Mouse (Mus musculus): ENCODE data around the gene Rom1.
"Not testable (repeated sequence)": the region's sequence is repeated elsewhere in the genome, so short reads cannot be mapped to it uniquely, and the experiment has no call there.

Rom1 gene

DNA sequence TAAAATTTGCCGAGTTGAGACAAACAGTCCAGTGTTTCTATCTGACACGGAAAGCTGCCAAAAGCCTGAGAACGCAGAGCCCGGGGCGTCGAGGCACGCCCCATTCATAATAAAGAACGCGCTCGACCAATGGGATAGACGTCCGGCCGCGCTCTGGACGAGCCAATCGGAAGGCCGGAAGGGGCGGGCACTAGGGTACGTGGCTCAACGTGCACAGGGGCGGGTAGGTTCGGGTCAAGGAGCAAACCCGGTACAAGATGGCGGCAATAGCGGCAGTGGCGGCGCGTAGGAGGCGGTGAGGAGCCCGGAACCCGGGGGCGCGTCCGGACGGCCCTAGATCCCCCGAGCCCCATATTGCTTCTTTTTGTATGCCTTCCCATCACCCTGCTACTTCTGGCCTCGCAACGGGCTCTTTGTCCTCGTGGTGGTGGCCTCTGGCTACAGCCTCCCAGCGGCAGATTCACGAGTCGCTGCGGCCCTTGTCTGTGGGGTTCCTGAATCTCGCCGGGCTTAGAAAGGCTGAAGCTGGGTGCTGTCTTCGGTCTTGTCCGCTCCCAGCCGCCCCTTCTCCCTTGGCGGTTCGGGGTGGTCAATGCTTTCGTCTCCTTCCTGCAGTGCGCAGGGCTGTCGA lies 31.2 kb downstream of the Rom1 start, which contains the start of gene Ganab:
TSS of gene Ganab (plus strand) at position 207 of the 631 bp plus-strand sequence.
- peak; percentile 96 for DNase-seq (ENCODE audit: low read depth)

DNA sequence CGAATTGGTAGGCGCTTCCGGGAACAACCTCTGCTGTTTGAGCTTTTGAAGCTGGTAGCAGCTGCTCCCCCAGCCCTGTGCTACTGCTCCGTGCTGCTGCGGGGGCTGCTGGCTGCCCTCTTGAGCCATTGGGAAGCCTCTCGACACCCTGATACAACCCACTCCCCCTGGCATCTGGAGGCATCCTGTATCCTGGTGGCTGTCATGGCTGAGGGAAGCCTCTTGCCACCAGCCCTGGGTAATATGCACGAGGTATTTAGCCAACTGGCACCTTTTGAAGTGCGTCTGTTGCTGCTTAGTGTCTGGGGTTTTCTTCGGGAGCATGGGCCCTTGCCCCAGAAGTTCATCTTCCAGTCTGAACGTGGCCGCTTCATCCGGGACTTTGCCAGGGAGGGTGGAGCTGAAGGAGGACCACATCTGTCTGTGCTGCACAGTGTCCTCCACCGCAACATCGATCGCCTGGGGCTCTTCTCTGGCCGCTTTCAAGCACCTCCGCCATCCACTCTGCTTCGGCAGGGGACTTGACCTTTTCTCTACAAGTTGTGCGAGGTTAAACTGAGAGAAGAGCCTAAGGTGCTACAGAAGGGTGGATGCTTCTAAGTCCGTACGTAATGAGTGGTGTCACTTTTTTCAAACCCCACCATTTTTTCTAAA lies 31.8 kb downstream of the Rom1 start:
- DNase-seq (ENCODE audit: low read depth), result not testable (repeated sequence)

DNA sequence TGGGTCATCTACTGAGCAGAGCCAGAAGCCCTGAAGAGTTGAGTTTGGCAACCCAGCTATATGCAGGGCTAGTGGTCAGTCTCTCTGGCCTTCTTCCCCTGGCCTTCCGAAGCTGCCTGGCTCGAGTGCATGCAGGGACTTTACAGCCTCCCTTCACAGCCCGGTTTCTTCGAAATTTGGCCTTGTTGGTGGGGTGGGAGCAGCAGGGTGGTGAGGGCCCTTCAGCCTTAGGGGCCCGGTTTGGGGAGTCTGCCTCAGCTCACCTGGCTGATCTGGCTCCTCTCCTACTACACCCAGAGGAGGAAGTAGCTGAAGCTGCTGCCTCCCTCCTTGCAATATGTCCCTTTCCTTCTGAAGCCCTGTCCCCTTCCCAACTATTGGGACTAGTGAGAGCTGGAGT lies 32.9 kb downstream of the Rom1 start:
- DNase-seq (ENCODE audit: low read depth), result not testable (repeated sequence)

DNA sequence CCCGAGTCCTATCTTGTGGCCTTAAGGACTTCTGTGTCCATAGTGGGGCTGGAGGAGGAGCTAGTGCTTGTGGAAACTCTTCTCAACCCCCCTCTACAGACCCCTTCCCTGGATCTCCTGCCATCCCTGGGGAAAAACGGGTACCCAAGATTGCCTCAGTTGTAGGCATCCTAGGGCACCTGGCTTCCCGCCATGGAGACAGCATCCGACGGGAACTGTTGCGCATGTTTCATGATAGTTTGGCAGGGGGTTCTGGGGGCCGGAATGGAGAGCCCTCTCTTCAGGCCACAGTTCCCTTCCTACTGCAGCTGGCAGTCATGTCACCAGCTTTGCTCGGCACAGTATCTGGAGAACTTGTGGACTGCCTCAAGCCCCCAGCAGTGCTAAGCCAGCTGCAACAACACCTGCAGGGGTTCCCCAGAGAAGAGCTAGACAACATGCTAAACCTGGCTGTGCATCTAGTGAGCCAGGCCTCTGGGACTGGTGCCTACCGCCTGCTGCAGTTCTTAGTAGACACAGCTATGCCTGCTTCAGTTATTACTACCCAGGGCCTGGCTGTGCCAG lies 33.7 kb downstream of the Rom1 start:
- DNase-seq (ENCODE audit: low read depth), result no peak

DNA sequence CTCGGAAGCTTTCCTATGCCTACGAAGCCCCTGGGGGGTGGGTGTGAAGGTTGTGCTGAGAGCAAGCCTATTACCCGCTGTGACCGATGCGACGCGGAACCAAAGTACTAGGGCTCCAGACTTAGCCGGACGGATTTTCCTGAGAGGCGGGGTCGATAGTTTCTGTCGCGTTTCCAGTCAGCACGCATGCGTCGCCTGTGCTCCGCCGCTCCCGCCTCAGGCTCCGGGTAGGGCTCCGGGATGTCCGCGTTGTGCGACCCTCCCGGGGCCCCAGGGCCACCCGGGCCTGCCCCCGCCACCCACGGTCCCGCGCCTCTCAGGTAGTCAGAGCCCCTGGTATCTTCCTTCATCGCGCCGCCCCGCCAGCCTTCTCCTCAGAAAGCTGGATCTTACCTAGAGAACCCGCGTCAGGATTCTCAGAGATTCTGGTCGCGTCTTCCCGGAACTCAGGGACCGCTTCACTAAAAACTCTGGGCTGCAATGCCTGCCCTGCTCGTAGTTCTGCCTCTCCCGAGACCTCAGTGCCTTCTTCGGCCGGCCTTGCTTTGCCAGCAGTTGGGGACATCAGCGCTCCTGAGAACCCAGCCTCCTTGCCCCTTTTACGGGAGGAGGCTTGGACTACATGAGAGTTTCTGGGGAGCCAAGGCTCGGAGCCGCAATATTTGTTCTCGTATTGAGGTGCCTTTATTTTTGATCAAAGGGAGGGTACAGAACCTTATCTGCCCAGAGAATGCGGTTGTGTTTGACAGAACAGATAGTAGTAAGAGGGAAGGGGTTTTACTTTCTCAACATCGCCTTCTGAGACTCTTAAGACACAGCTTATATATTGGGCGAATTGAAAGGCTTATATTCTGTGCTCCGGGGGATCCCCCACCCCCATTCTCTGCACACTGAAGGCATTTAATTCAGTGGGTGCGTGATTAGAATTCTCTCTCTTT lies 36.1 kb downstream of the Rom1 start, which contains the start of gene Ints5:
TSS of gene Ints5 (plus strand) at position 177 of the 938 bp plus-strand sequence.
- peak; percentile 90 for DNase-seq (ENCODE audit: low read depth)

DNA sequence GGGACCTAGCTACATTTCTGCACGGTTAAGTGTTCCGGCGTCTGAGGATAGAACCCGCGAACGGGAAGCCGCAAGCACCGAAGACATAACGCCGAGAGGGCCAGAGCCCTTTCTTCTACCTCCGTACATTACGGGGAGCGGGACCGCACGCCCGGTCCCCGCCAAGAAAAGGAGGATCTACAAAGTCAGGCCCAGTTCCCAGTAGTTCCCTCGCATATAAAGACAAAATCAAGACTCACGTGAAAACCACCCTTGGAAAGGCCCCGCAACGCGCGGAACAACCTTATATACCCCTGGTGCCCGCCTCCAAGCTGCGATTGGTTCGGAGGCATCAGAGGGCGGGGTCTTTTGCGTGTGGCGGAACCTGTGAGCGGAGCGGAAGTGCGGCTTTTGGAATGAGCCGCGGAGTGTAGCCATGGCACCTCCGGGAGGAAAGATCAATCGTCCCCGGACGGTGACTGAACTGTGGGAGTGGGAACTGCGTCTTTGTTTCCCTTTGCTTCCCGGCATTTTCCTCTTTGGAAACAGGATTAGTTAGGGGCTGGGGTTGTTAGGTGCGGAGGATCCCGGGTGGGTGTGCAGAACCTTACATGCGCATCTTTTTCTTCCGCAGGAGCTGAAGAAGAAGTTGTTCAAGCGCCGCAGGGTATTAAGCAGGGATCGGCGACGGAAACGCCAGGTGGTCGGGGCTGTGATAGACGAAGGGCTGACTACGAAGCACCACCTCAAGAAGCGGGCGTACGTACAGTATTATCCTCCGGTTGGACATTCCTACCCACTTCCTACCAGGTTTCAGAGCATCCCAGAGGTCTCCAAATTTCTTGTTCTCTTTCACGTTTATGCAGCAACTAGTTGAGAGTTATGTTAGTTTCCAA lies 40.4 kb downstream of the Rom1 start, which contains the start of the genes 1810009A15Rik and Gm49416:
TSS of gene 1810009A15Rik (plus strand) at position 343 of the 875 bp plus-strand sequence.
TSS of gene Gm49416 (plus strand) at position 416 of the 875 bp plus-strand sequence.
- peak; percentile 95 for DNase-seq (ENCODE audit: low read depth)

DNA sequence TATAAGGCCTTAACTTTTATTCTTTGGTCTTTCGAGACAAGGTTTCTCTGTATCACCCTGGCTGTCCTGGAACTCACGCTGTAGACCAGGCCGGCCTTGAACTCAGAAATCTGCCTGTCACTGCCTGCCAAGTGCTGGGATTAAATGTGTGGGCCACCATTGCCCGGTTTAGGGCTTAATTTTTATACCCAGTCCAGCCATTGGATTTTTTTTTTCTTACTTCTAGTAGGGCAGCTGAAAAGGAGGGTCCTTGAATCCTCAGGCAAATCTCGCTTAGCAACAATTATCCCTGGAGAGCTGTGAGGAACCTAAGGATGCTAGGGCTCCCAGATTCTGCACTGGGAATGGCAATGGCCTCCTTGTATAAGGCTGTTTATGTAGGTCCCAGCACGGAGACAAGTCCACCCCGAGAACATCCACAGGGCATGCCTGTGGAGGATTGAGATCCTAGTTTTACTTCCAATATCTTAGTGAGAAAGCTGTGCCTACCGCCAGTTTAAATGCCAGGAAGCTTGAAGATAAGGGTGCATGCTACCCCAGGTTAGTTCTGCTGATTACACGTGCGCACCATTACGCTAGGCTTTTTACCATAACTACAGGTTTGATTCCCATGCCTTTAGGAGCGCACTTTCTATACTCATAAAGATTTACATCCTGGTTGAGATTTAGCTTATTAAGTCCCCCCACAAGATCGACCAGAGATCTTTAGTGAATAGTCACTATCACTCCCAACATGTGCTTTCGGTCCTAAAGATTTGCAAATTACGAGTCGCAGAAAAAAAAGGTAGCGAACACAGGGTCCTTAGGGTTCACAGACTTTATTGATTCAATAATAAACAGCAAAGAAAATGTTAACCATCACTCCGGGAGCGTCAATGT lies 41.3 kb downstream of the Rom1 start:
- DNase-seq (ENCODE audit: low read depth), result no peak

DNA sequence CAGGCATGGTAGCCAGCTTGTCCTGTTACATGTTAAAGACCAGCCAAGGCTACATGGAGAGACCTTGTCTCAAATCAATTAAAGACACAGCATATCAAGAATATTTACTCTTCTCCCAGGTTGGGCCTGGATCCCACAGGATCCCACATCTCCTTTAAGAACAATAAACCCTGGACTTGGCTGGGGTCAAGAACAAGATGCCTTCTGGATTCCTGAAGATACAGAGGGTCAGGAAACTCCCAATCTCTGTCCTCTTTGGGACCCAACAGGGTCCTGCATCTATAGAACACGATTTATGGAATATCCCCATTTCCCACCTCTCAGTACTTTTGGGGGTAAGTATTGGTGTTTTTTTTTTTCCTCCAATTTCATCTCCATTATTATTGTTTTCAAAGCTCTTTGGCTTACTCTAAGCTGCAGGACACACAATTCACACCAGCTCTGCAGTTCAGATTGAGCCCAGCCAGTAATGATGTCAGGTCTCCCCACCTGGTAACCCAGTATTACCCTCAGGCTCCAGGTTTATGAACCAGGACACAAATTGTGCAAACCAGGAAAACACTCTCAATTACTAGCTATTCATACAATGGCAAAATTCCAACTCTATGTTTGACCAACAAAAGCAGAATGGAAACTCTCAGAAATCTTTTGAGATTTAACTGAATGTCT lies 42.1 kb downstream of the Rom1 start:
- no peak for DNase-seq (ENCODE audit: low read depth)

DNA sequence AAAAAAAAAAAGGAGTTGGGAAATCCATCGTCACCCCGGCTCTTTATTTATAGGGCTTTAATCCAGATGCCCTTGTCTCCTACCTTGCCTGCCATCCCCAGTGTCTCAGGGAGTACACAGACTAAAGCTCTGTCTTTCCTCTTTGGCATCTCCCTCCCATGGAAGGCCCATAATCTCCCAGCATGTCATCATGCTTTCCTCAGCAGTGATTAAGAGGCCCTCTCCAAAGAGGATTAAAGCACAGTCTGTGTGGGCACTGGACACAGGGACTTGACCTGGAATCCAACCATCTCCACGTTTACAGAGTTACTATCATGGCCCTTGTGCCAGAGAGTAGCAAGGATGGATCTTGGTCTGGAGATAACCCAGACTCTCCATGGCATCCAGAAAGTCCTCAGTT lies 45.5 kb downstream of the Rom1 start, which contains the start of the genes Lbhd1 and Gm49403:
TSS of gene Lbhd1 (plus strand) at position 117 of the 400 bp plus-strand sequence.
TSS of gene Gm49403 (plus strand) at position 315 of the 400 bp plus-strand sequence.
- no peak for DNase-seq (ENCODE audit: low read depth)

DNA sequence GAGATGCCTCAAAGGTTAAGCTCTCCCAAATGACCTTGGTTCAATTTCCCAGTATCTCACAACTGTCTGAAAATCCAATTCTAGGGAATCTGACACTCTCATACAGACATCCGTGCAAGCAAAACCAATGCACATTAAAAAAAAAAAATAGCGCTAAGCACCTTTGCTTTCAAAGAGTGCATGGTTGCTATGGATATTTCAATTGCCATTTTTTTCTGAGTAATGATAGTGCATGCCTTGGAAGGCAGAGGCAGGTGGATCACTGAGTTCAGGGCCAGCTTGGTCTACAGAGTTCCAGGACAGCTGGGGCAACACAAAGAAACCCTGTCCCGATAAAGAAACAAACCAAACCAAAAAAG lies 48.1 kb downstream of the Rom1 start:
- DNase-seq (ENCODE audit: low read depth), result no peak

DNA sequence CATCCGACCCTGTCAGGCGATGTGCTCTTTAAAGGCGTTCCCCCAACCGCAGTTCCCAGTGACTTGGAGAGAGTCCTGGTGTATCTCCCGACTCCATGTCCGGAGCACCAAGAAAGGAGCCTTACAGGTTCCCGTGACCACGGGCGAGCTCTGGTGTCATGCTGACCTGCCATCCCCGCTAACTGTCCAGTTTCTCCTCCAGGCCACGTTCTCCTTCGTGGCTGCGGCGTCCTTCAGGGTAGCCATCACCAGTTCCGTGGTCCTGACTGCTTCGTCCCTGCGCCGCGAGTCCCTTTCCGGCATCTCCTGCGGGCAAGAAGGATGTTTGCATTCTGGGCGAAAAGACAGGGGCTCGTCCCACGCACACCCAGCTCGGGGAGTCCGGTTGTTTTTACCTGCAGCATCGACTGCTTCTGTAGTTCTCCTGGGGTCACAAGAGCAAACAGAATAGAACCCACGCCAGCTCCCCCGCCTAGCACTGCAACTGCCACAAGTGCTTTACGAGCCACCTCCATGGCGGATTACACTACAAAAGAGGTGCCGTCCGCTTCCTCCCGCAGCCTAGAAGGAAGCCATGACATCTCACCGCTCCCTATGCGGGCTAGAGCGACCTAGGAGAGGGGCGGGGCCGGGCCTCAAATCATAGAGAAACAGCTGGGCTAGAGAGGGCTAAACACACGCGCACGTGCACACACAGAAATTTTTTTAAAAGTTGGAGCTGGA lies 48.7 kb downstream of the Rom1 start, which contains the start of gene Uqcc3:
TSS of gene Uqcc3 (minus strand) at position 613 of the 723 bp plus-strand sequence.
- peak; percentile 85 for DNase-seq (ENCODE audit: low read depth)
